Mouse (Mus musculus) liver, adult 2 months (tissue): ENCODE measurements at regions not wholly inside any gene's neighbourhood (a gene's known extent, or its start where the extent isn't known, plus 50 kb on each side); places are given as distances from the start of the nearest gene placed in this dataset.

Source experiments
- DNase-seq: peaks from one replicate; pipeline ENCODE4 v3.0.0-alpha.2; 2011; ENCODE audit warnings: low read depth, low spot score; ENCODE audit errors: extremely low read depth
- H3K27ac ChIP-seq: fragments of 200-500 bp; replicated peaks from 2 replicates; pipeline ENCODE4 v1.5.1; 2012; ENCODE audit warnings: low read depth, mild to moderate bottlenecking, control low read depth, inconsistent platforms, low read length; ENCODE audit not compliant: insufficient read depth
- H3K27me3 ChIP-seq: fragments of 200-500 bp; 2 replicates; pipeline ENCODE4 v1.6.1; 2012; ENCODE audit warnings: mild to moderate bottlenecking, moderate library complexity, low read length, inconsistent platforms; ENCODE audit not compliant: control insufficient read depth, insufficient read depth
- H3K36me3 ChIP-seq: fragments of 200-500 bp; 2 replicates; pipeline ENCODE4 v1.6.1; 2012; ENCODE audit warnings: low read length, inconsistent platforms; ENCODE audit not compliant: control insufficient read depth, insufficient read depth
- H3K4me1 ChIP-seq: fragments of 200-500 bp; 2 replicates; pipeline ENCODE4 v1.6.1; 2011; ENCODE audit warnings: low read length; ENCODE audit not compliant: control insufficient read depth, insufficient read depth
- H3K4me3 ChIP-seq: fragments of 200-500 bp; 2 replicates; pipeline ENCODE4 v1.5.1; 2011; ENCODE audit warnings: low read depth, mild to moderate bottlenecking, control low read depth, low read length, moderate library complexity; ENCODE audit not compliant: insufficient read depth
- H3K79me2 ChIP-seq: fragments of 200-500 bp; 2 replicates; pipeline ENCODE4 v1.6.1; 2012; ENCODE audit warnings: inconsistent platforms, mild to moderate bottlenecking, low read length, moderate library complexity; ENCODE audit not compliant: control insufficient read depth, insufficient read depth
- H3K9ac ChIP-seq: fragments of 200-500 bp; 2 replicates; pipeline ENCODE4 v1.6.1; 2012; ENCODE audit warnings: low read depth, mild to moderate bottlenecking, control low read depth, inconsistent platforms, low read length
- CTCF ChIP-seq: fragments of 200-500 bp; IDR thresholded peaks from 2 replicates; pipeline ENCODE4 v1.5.1; 2011; ENCODE audit warnings: low read depth, low read length, control low read depth
- POLR2A ChIP-seq: fragments of 200-500 bp; IDR thresholded peaks from 2 replicates; pipeline ENCODE4 v1.6.1; 2011; ENCODE audit warnings: low read length, control low read depth; ENCODE audit not compliant: insufficient read depth; ENCODE audit errors: extremely low read depth
- WGBS: fragments of 180-500 bp; shearing (Covaris S2); methylation state at CpG from one replicate; pipeline ENCODE4 v1.1.7; 2018; 5-methylcytosine and 5-hydroxymethylcytosine counted together

- no peak overlapping the region for H3K9ac ChIP-seq
- TF ChIP-seq CTCF (no peak), POLR2A (no peak)
- no peak for DNase-seq
- H3K4me1 ChIP-seq = no peaks in the 10 kb centered on the region
- H3K4me3 ChIP-seq = no peak overlapping the region
- H3K27me3 ChIP-seq = no peaks in the 10 kb centered on the region
- no peak overlapping the region for H3K27ac ChIP-seq
- no peaks in the 10 kb centered on the region for H3K36me3 ChIP-seq
- 64% methylated on average over 5 of the region's 5 CpGs for WGBS
- H3K79me2 ChIP-seq = no peaks in the 10 kb centered on the region
Observed at GRCm38 (mm10) chr4:127648011-127648410, 290.0 kb upstream of the Gjb5 start.

GRCm38 (mm10) chr4:127647189-127647588 is 289.2 kb upstream of the Gjb5 start:
- 72% methylated on average over 8 of the region's 8 CpGs for WGBS
- Histone ChIP-seq H3K4me1 (no peaks in the 10 kb centered on the region), H3K27me3 (no peaks in the 10 kb centered on the region), H3K79me2 (no peaks in the 10 kb centered on the region), H3K9ac (no peak overlapping the region), H3K27ac (no peak overlapping the region), H3K4me3 (no peak overlapping the region), H3K36me3 (no peaks in the 10 kb centered on the region)
- no peak for TF ChIP-seq POLR2A
- TF ChIP-seq CTCF = no peak
- DNase-seq = no peak

- TF ChIP-seq POLR2A (no peak), CTCF (no peak)
- H3K9ac ChIP-seq = no peak overlapping the region
- DNase-seq = no peak
- H3K27me3 ChIP-seq = no peaks in the 10 kb centered on the region
- H3K79me2 ChIP-seq = no peaks in the 10 kb centered on the region
- no peak overlapping the region for H3K27ac ChIP-seq
- WGBS = 59% methylated on average over 14 of the region's 14 CpGs
- H3K4me1 ChIP-seq = no peaks in the 10 kb centered on the region
- H3K4me3 ChIP-seq = no peak overlapping the region
- no peaks in the 10 kb centered on the region for H3K36me3 ChIP-seq
Observed at GRCm38 (mm10) chr4:127640251-127641085, 282.5 kb upstream of the Gjb5 start.

GRCm38 (mm10) chr4:127639765-127640164 is 281.8 kb upstream of the Gjb5 start:
- Histone ChIP-seq H3K9ac (no peak overlapping the region), H3K79me2 (no peaks in the 10 kb centered on the region), H3K4me3 (no peak overlapping the region), H3K4me1 (no peaks in the 10 kb centered on the region), H3K36me3 (no peaks in the 10 kb centered on the region), H3K27me3 (no peaks in the 10 kb centered on the region), H3K27ac (no peak overlapping the region)
- 84% methylated on average over 3 of the region's 3 CpGs for WGBS
- TF ChIP-seq POLR2A (no peak), CTCF (no peak)
- DNase-seq = no peak

GRCm38 (mm10) chr4:127636934-127637333 is 279.0 kb upstream of the Gjb5 start:
- H3K4me3 ChIP-seq = no peak overlapping the region
- no peak for DNase-seq
- no peaks in the 10 kb centered on the region for H3K79me2 ChIP-seq
- no peaks in the 10 kb centered on the region for H3K36me3 ChIP-seq
- WGBS = 63% methylated on average over 11 of the region's 11 CpGs
- H3K27me3 ChIP-seq = no peaks in the 10 kb centered on the region
- H3K27ac ChIP-seq = no peak overlapping the region
- TF ChIP-seq CTCF = no peak
- TF ChIP-seq POLR2A = no peak
- H3K4me1 ChIP-seq = no peaks in the 10 kb centered on the region
- no peak overlapping the region for H3K9ac ChIP-seq

- WGBS = 81% methylated on average over 8 of the region's 8 CpGs
Observed at GRCm38 (mm10) chr4:127635262-127635661, 277.3 kb upstream of the Gjb5 start.

More at GRCm38 (mm10) chr4:127635262-127635661, 277.3 kb upstream of the Gjb5 start:
- no peak for DNase-seq
- Histone ChIP-seq H3K4me3 (no peak overlapping the region), H3K27ac (no peak overlapping the region), H3K4me1 (no peaks in the 10 kb centered on the region), H3K79me2 (no peaks in the 10 kb centered on the region), H3K36me3 (no peaks in the 10 kb centered on the region), H3K27me3 (no peaks in the 10 kb centered on the region), H3K9ac (no peak overlapping the region)
- no peak for TF ChIP-seq CTCF
- no peak for TF ChIP-seq POLR2A
